Mouse (Mus musculus): Measurements from ENCODE around the gene Entpd8.

The Entpd8 gene

GRCm38 (mm10) chr2:25098005-25098615 lies 18.0 kb downstream of the Entpd8 start:
- no peak for DNase-seq

- peak; percentile 47 to 62 for DNase-seq
These were observed 18.9 kb downstream of the Entpd8 start for GRCm38 (mm10) chr2:25098956-25099355.

DNA sequence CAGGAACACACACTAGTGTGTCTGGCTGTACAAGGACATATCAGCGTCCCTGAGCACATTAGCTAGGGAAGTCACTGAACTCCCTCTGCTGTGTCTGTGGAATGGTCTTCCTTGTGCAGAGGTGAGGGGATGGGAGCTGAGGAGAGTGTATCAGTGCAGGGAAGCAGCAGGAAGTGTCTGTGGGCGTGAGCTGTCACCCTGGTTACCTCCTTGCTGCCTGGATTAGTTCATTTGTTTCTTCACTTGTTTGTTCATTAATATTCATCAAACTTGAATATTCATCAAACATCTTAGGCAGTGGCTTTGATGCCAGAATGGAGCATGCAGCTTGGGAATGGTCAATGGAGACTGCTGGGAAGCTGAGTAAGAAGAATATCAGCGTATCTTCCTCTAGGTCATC lies 19.6 kb downstream of the Entpd8 start:
- DNase-seq: no peak

GRCm38 (mm10) chr2:25104122-25104521 lies 24.0 kb downstream of the Entpd8 start:
- DNase-seq: no peak

DNA sequence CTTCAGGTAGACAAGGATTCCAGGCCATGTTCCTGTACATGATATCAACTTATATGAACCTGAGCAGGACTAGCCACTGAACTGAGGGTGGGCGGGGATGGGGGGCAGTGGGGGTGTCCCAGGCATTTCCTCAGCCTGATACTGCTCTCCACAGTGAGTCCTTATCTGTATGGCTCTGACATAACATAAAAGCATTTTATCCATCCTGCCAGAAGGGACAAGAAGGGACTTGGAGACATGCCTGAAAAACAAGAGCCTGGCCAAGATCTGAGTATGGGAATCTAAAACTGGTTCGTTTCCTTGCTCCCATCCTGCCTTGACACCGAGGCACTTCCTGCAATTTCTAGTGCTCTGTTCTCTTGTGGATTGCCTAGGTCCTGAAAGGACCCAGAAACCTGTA lies 25.9 kb downstream of the Entpd8 start:
- DNase-seq: no peak

GRCm38 (mm10) chr2:25109487-25109886 lies 29.4 kb downstream of the Entpd8 start:
- no peak for DNase-seq

DNA sequence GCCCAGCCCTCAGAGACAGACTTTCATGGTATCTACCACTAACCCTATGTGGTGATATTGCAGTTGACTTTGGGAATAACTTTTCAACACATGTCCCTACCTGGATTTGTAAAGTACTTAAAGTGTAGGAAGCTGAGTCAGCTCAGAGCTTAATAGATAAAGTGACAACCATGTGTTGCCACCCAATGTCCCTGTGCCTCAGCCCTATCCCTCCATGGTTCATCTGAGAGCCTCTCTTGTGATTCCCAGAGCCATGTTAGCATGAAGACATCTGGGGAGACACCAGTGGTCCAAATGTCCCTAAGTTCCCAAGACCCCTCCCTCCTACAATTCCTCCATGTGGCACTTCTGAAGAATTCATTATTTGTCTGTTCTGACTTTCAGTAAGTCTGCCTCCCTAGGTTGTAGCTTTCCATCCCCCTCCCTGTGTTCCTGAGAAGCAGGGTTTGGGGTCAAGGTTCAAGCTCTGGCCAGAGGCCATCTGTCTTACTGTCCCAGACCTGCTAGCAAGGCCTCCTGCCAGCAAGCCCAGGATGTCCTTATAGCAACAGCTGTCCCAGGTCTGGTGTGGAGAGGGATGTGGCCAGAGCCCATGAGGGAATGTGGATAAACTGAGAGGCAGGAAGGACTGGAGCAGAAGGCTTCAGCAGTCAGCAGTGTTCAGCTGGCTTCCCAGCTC lies 30.5 kb downstream of the Entpd8 start:
- no peak for DNase-seq

GRCm38 (mm10) chr2:25111184-25111791 lies 31.2 kb downstream of the Entpd8 start:
- DNase-seq: no peak

DNA sequence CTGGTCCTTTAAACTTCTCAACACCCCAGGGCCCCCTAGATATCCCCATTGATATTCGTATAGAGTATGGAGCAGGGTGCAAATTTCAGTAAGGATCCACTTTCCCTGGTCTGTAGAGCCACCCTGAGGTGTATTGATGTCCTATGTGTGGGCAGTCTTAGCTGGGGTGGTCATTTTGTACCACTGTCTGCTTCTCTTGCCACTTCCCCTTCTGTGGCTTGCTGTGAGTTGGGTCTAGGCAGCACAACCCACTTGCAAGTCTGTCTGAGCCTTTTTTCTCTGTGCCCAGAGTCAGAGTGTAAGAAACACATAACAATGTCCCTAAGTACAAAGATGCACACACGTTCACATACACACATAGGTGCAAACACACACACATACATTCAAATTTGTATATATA lies 34.2 kb downstream of the Entpd8 start:
- no peak for DNase-seq

GRCm38 (mm10) chr2:25115442-25115841 lies 35.3 kb downstream of the Entpd8 start:
- DNase-seq: no peak

- no peak for DNase-seq
These were observed 40.9 kb downstream of the Entpd8 start for GRCm38 (mm10) chr2:25120963-25121362.

DNA sequence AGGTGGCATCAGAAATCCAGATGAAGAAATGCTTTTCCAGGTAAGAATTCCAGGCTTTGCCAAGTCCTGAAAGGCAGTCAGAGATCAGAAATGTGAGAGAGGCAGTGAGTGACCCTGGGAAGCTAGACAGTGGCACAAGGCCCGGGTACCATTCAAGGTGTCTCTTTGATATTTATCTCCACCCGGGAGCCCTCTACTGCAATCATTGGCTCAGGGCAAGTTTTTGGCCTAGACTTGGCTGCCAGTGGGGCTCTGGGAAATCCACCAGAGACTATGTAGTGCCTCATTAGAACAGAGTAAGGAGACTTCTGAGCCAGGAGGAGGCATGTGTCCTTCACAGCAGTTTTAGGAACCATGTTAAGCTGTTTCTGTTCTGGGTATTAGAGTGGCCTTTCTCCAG lies 42.6 kb downstream of the Entpd8 start:
- DNase-seq: no peak

- no peak for DNase-seq
These were observed 43.4 kb downstream of the Entpd8 start for GRCm38 (mm10) chr2:25123527-25123926.

GRCm38 (mm10) chr2:25124411-25124810 lies 44.3 kb downstream of the Entpd8 start:
- peak in 1 of 2 experiments; percentile 20 for DNase-seq

DNA sequence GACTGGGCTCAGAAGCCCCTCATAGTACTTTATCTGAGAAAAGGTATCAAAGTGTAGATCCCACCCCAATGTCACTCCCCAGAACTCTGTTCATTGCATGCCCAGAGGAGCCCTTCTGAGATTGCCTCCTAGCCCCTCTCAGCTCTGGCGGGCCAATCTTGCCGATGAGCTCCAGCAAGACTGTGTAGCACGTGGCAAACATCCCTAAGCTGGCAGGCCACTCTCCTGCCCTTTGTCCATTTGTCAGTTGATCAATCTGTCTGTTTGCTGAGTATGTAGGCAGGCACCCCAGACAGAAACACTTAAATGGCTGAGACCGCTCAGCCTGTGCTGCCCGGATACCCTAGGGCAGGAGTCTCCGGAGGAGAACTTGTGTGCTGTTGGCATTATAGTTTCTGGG lies 45.0 kb downstream of the Entpd8 start:
- no peak for DNase-seq

DNA sequence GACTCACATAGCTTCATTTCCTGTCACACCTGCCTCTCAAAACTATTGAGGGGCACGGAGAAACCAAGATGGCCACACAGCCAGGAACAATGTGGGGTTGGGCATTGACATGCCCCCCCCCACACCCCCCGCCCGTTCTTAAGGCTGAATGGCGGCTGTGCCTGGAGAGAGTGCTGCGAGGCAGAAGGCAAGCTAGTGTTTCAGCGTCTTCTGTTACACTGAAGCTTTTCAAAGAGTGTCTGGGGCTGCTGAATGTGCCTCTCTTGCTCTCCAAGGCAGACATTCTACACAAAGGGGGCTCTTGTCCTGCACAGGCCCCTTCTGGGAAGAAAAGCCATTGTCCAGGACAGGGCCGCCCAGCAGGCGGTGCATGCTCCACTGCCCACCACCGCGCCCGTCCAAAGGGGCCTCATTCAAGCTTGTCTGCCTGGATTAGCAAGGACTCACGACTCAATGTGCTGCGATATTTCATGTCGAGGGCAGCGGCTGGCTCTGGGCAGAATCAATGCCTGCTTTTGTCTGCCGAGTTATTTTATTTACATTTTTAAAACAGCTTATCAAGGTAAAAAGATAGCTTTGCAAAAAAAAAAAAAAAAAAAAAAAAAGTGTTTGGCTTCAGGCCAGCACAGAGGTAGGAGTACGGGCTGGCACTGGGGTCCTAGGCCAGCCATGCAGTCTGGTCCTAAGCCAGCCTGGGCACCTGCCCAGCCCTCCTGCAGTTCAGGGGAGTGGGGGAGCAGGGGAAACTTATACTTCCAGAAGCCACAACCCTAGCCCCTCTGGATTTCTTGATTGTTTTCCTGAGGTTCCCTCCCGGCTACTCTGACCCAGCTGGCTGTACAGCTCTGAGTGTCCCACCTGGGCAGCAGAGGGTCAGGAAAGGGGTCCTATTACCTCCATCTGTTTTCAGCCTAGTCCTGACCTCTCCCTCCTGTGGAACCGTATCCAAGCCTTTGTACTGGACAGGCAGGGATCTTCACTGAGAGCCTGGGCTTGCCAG lies 46.2 kb downstream of the Entpd8 start:
- DNase-seq: peak; percentile 77 to 84

GRCm38 (mm10) chr2:25127206-25127605 lies 47.1 kb downstream of the Entpd8 start:
- DNase-seq: peak; percentile 75 to 77

GRCm38 (mm10) chr2:25128072-25128471 lies 48.0 kb downstream of the Entpd8 start:
- peak; percentile 45 to 47 for DNase-seq

- no peak for DNase-seq
These were observed 51.5 kb downstream of the Entpd8 start for GRCm38 (mm10) chr2:25131601-25132000.
